Comparison of ENCODE assay signal across 20 mouse cellular contexts in the genomic region with DNA sequence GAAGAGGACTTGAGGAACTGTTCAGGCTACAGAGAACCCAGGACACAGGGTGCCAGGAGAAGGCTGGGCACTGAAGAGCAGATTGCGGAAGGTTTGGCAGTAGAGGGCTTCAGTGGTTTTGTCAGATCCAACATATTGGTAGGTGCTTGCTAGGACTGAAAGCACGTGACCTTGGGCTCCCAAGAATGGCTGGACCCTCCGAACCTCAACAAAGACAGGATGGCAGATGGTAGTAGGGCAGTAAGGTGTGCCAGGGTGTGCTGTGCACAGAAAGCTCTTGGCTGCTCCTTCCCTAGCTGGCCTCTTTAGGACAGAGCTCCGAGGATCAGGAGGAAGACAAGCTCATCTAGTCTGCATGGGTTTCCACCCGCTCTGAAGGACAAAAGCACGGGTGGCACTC. TPM values are rescaled to one million over a fixed set of nuclear protein-coding genes. Genes with fewer than 3 reads are reported as not detected.
"Had no signal": no experiment of that assay in that cellular context is flagged by ENCODE, and none has a peak within 500 bp of the region (broad histone marks: within the 10 kb centered on the region; RNA-seq: fewer than 3 reads in every experiment).

No protein-coding gene starts in this region.

- H3K9ac ChIP-seq: limb, embryonic 13.5 days; liver, embryonic 15.5 days; neural tube, embryonic 15.5 days had no signal

- DNase-seq: kidney, postnatal 36 days; left cerebral cortex, postnatal 4 days; lung, adult 2 months; lung, postnatal 36 days; right cerebral cortex, adult 18-20 months; right cerebral cortex, postnatal 25 days; thymus, postnatal 36 days had no signal

- H3K27me3 ChIP-seq: limb, embryonic 13.5 days; liver, embryonic 15.5 days; neural tube, embryonic 15.5 days had no signal

- H3K36me3 ChIP-seq: neural tube, embryonic 15.5 days had no signal

- H3K9me3 ChIP-seq: limb, embryonic 13.5 days; liver, embryonic 15.5 days; neural tube, embryonic 15.5 days had no signal

- H3K4me2 ChIP-seq: limb, embryonic 13.5 days; liver, embryonic 15.5 days; midbrain, embryonic 11.5 days; neural tube, embryonic 15.5 days had no signal

- H3K4me3 ChIP-seq: layer of hippocampus, adult 2 months; limb, embryonic 13.5 days; liver, embryonic 15.5 days; myocyte; neural tube, embryonic 15.5 days had no signal

- ATAC-seq: lung, postnatal 0 days had no signal

- H3K27ac ChIP-seq: kidney, postnatal 0 days; layer of hippocampus, adult 2 months; limb, embryonic 13.5 days; liver, embryonic 15.5 days; neural tube, embryonic 15.5 days had no signal

RNA-seq across cellular contexts. Expression of gene C130050O18Rik, which starts 6.0 kb away (rescaled TPM):
- total RNA-seq: left cerebral cortex, postnatal 4 days had no signal

RNA-seq across cellular contexts. Expression of gene Gper1, which starts 11.8 kb away (rescaled TPM):
- total RNA-seq: liver, adult 2 months; megakaryocyte progenitor cell, adult 5-6 weeks had no signal

RNA-seq across cellular contexts. Expression of gene Cyp2w1, which starts 58.7 kb away (rescaled TPM):
- total RNA-seq: layer of hippocampus, adult 2 months; layer of hippocampus, postnatal 10 days; left cerebral cortex, postnatal 4 days; liver, adult 2 months; megakaryocyte progenitor cell, adult 5-6 weeks had no signal
- polyA plus RNA-seq: kidney, postnatal 0 days; liver, adult 2 months; liver, embryonic 15.5 days; lung, postnatal 0 days; midbrain, embryonic 11.5 days; myocyte; neural tube, embryonic 11.5 days; neural tube, embryonic 15.5 days; thymus, postnatal 0 days had no signal
